Mouse (Mus musculus) heart, postnatal 0 days (tissue): ENCODE measurements at regions not wholly inside any gene's neighbourhood (a gene's known extent, or its start where the extent isn't known, plus 50 kb on each side); places are given as distances from the start of the nearest gene placed in this dataset.
A peak's percentile ranks its signal among the peaks of the same experiment; 100 is the strongest.

Experiments used
- CTCF ChIP-seq: IDR thresholded peaks from 2 replicates; pipeline ENCODE4 v1.5.1; 2016; ENCODE audit warnings: antibody characterized with exemption, control low read depth, low read depth
- EP300 ChIP-seq: IDR thresholded peaks from 2 replicates; pipeline ENCODE4 v1.6.1; 2016; ENCODE audit warnings: antibody characterized with exemption, low read depth

- peak; percentile 83 for TF ChIP-seq CTCF
- no peak for TF ChIP-seq EP300
Measured at GRCm38 (mm10) chr6:34230768-34231381, 54.0 kb upstream of the Slc35b4 start.
